32 mouse cellular contexts compared by ENCODE assay signal in the genomic region with DNA sequence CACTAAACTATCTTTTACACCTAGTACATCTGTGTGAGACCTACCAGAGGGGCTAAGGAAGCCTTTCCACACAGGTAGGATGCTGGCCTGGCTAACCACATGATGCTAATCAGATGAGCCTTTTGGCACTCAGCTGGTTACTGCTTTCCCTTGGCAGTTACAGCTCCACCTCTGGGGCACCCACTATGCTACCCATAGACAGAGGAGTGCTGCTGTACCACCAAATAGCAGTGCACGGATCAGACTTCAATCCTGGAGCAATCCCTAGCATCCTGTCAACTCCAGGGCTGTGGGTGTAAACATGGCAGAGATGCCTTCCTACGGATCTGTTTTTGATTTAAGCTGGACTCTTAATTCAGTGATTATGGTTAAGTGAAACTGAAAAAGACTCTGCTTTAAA.
"Had no signal": no experiment of that assay in that cellular context is flagged by ENCODE, and none has a peak within 500 bp of the region (broad histone marks: within the 10 kb centered on the region; RNA-seq: fewer than 3 reads in every experiment).

No protein-coding gene starts in this region.

- H3K27me3 ChIP-seq: limb, embryonic 12.5 days; limb, embryonic 13.5 days; limb, embryonic 15.5 days; liver, embryonic 12.5 days; liver, embryonic 13.5 days; liver, embryonic 15.5 days; lung, embryonic 15.5 days; megakaryocyte, embryonic 14.5 days; midbrain, embryonic 12.5 days; midbrain, embryonic 13.5 days; midbrain, embryonic 15.5 days; neural tube, embryonic 12.5 days had no signal

- H3K4me3 ChIP-seq: limb, embryonic 10.5 days; limb, embryonic 12.5 days; limb, embryonic 13.5 days; limb, embryonic 15.5 days; liver, embryonic 12.5 days; liver, embryonic 13.5 days; liver, embryonic 15.5 days; lung, embryonic 15.5 days; megakaryocyte, embryonic 14.5 days; midbrain, embryonic 10.5 days; midbrain, embryonic 12.5 days; midbrain, embryonic 13.5 days; midbrain, embryonic 15.5 days; myocyte; neural tube, embryonic 12.5 days had no signal

- H3K4me2 ChIP-seq: limb, embryonic 12.5 days; limb, embryonic 13.5 days; limb, embryonic 15.5 days; liver, embryonic 11.5 days; liver, embryonic 12.5 days; liver, embryonic 13.5 days; liver, embryonic 15.5 days; lung, embryonic 14.5 days; lung, embryonic 15.5 days; midbrain, embryonic 11.5 days; midbrain, embryonic 12.5 days; midbrain, embryonic 13.5 days; midbrain, embryonic 15.5 days; neural tube, embryonic 12.5 days had no signal

- H3K36me3 ChIP-seq: midbrain, embryonic 15.5 days had no signal

- H3K9ac ChIP-seq: limb, embryonic 12.5 days; limb, embryonic 13.5 days; limb, embryonic 15.5 days; liver, embryonic 12.5 days; liver, embryonic 13.5 days; liver, embryonic 14.5 days; liver, embryonic 15.5 days; liver, postnatal 0 days; lung, embryonic 14.5 days; lung, embryonic 15.5 days; midbrain, embryonic 12.5 days; midbrain, embryonic 13.5 days; midbrain, embryonic 15.5 days; neural tube, embryonic 12.5 days had no signal

- H3K9me3 ChIP-seq: limb, embryonic 15.5 days; liver, embryonic 13.5 days; liver, embryonic 15.5 days; lung, embryonic 15.5 days had no signal

- DNase-seq: left cerebral cortex, postnatal 4 days; liver; liver, embryonic 13.5 days; liver, postnatal 0 days; lung, adult 18-20 months; lung, adult 2 months; lung, embryonic 14.5 days; lung, postnatal 10 days; lung, postnatal 14 days; lung, postnatal 36 days; lung, postnatal 4 days; midbrain, embryonic 14.5 days had no signal

- H3K27ac ChIP-seq: limb, embryonic 10.5 days; limb, embryonic 12.5 days; limb, embryonic 13.5 days; limb, embryonic 15.5 days; liver, embryonic 12.5 days; liver, embryonic 13.5 days; liver, embryonic 14.5 days; liver, embryonic 15.5 days; lung, embryonic 15.5 days; macrophage; midbrain, embryonic 10.5 days; midbrain, embryonic 12.5 days; midbrain, embryonic 13.5 days; midbrain, embryonic 15.5 days; neural tube, embryonic 12.5 days had no signal

- H3K4me1 ChIP-seq: liver, embryonic 12.5 days; lung, embryonic 15.5 days had no signal

- ATAC-seq: liver, embryonic 12.5 days; liver, postnatal 0 days; lung, postnatal 0 days; midbrain, embryonic 13.5 days; midbrain, embryonic 15.5 days; midbrain, embryonic 16.5 days had no signal
